Mouse (Mus musculus) erythroblast, embryonic 14.5 days (primary cell): ENCODE measurements around the gene Tdrd3.

Experiments used
- GATA1 ChIP-seq: IDR thresholded peaks from 2 replicates; pipeline ENCODE4 v1.6.1; 2012; ENCODE audit warnings: low read length, inconsistent platforms, mixed read lengths
- TAL1 ChIP-seq: IDR thresholded peaks from 3 replicates; pipeline ENCODE4 v1.6.1; 2012; ENCODE audit warnings: low read length, inconsistent platforms, mixed read lengths

- TF ChIP-seq GATA1: no peak
- no peak for TF ChIP-seq TAL1
These were observed 47.7 kb downstream of the Tdrd3 start for GRCm38 (mm10) chr14:87463963-87464654.
